Mouse (Mus musculus) C2C12 (cell line): ENCODE measurements at regions not wholly inside any gene's neighbourhood (a gene's known extent, or its start where the extent isn't known, plus 50 kb on each side); places are given as distances from the start of the nearest gene placed in this dataset.

Source experiments
- CEBPB ChIP-seq: IDR thresholded peaks from one replicate; pipeline ENCODE4 v1.6.1; 2011; ENCODE audit warnings: low read depth, mild to moderate bottlenecking, control low read depth, moderate library complexity
- CTCF ChIP-seq: IDR thresholded peaks from one replicate; pipeline ENCODE4 v1.5.1; 2011; ENCODE audit not compliant: control insufficient read depth, insufficient read depth, insufficient read length
- FOSL1 ChIP-seq: IDR thresholded peaks from one replicate; pipeline ENCODE4 v1.8.0; 2011; ENCODE audit warnings: mild to moderate bottlenecking, low read length; ENCODE audit not compliant: poor library complexity, insufficient read depth, severe bottlenecking
- MAX ChIP-seq: IDR thresholded peaks from one replicate; pipeline ENCODE4 v1.6.1; 2011; ENCODE audit warnings: mild to moderate bottlenecking, control low read depth
- MYOG ChIP-seq: IDR thresholded peaks from one replicate; pipeline ENCODE4 v1.6.1; 2011; ENCODE audit not compliant: control insufficient read depth, insufficient read length; ENCODE audit errors: extremely low read depth
- USF1 ChIP-seq: IDR thresholded peaks from one replicate; pipeline ENCODE4 v1.6.1; 2011; ENCODE audit warnings: low read depth, mild to moderate bottlenecking, control low read depth, moderate library complexity

DNA sequence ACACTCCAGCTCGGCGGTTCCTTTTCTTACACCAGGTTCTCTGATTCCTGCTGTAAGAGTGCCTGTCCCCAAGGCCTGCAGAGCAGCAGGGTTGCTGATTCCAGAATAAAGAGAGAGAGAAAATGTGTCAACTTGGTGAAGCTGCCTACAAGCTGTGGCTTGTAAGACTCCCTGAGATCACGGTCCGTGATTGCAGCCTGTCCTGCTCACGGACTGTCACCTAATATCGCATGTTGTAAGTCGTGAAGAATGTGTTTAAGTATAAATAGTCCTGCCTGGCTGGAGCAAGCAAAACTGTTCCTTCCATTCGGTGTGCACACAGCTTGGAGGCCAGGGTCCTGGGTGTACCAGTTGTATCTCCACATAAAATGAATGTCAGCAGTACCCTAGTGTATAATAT is 152.7 kb upstream of the G2e3 start:
- TF ChIP-seq CTCF, result no peak
- TF ChIP-seq CEBPB, result no peak
- TF ChIP-seq USF1, result no peak
- no peak for TF ChIP-seq MAX
- TF ChIP-seq FOSL1, result no peak
- TF ChIP-seq MYOG, result no peak
